Mouse (Mus musculus): ENCODE results near the gene Gm49630. TPM values are rescaled to one million over a fixed set of nuclear protein-coding genes. Genes with fewer than 3 reads are reported as not detected.
"Not testable (repeated sequence)": the region's sequence is repeated elsewhere in the genome, so short reads cannot be mapped to it uniquely, and the experiment has no call there.

Gm49630 gene
- total RNA-seq (2012; rRNA removed) (not detected in 2 replicates), total RNA-seq (2014; rRNA removed) (not detected in 2 replicates), polyA plus RNA-seq (2012; ENCODE audit: insufficient read length, low read depth) (not detected in 2 replicates)

DNA sequence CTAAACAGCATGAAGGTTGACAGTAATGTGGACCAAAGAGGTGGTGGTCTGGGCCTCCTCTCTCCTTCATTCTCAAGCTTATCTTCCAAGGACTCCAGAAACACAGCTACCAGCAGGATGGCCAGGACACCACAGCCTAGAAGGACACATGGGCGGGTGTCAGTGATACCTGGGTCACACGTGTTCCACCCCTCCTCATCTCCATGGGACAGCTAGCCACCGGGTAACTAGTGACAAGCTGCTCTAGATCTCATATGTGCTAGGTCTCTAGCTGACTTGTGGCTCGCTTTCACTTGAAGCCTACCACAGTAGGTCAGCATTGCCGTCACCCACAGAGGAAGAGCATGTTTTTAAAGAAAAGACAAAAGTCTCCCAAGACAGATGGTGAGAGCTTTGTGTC, at the start of gene Gm49630:
Gm49630 (minus strand) TSS at position 101 of the 400 bp plus-strand sequence.
- H3K4me2 ChIP-seq (ENCODE audit: insufficient read depth, low read depth, poor library complexity, severe bottlenecking); dilution Hi-C loops (cut with MboI; ENCODE audit: extremely low pct_ligation_motif_present, extremely low pct_unique_long_range_greater_than_20kb, low sequenced_read_pairs): not testable (repeated sequence)

DNA sequence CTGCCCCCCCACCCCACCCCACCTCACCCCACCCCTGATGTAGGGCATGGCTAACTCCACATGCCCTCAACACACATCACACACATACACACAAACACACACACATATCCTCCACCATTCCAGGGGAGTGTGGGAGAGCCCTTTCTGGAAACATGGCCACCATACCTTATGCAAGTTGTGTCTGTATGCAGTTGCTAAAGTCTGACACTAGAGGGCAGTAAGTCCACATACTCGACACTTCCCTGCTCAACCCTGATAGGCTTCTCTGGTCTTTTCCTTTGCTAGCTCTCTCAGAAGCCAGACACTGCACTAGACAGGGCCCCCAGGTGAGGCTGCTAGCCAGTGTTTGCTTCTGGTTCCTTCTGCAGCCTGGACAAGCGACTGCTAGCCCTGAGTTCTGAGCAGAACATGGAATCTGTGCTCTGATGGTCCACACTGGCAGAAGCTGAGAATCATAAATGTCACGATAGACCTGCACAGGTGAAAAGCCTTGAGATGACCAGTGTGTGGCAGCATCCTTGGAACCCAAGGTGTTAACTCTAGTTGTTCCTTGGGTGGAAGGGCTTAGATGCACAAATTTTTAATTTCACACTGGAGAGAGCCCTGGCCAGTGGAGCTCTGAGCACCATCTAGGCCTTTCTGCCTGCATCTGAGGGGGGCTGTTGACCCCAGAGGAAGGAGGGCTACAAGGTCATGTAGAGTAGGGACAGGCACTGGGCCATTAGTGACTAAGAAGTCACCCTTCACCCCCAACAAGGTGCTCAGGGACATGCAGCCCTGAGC, 48.6 kb upstream of the Gm49630 start:
- H3K79me2 ChIP-seq (replicated peaks; ENCODE audit: control insufficient read depth, extremely low read depth, insufficient read depth, poor library complexity, severe bottlenecking); H3K9ac ChIP-seq (ENCODE audit: insufficient read depth, low read depth); dilution Hi-C loops (cut with MboI; ENCODE audit: extremely low pct_ligation_motif_present, extremely low pct_unique_long_range_greater_than_20kb, low sequenced_read_pairs); H3K4me3 ChIP-seq (replicated peaks in 1 of 3; ENCODE audit: low read depth in 2 of 3, low read length in 2 of 3, poor library complexity in 1 of 3); H3K4me1 ChIP-seq (ENCODE audit: control insufficient read depth in 1 of 2, insufficient read depth in 2 of 2); H3K36me3 ChIP-seq (replicated peaks in 1 of 2; ENCODE audit: control insufficient read depth in 1 of 2, insufficient read depth in 1 of 2, low read length in 1 of 2); H3K4me2 ChIP-seq (ENCODE audit: insufficient read depth, low read depth, poor library complexity, severe bottlenecking); in situ Hi-C loops (cut with MboI; ENCODE audit: low pct_ligation_motif_present, low pct_unique_long_range_greater_than_20kb, low sequenced_read_pairs); H3K27ac ChIP-seq (ENCODE audit: insufficient read depth, low read depth); DNase-seq (ENCODE audit: extremely low read depth); H3K9me3 ChIP-seq (replicated peaks; ENCODE audit: low read length); H3K27me3 ChIP-seq (replicated peaks): not testable (repeated sequence)
- TF ChIP-seq CTCF (conservative IDR thresholded peaks at IDR 0.05 in 1 of 2, IDR thresholded peaks at IDR 0.05 in 1 of 2; ENCODE audit: low read depth in 2 of 2, low read length in 2 of 2) (peak; percentile 25 to 58; a peak in 3 of 4 replicates), RAD21 (IDR thresholded peaks at IDR 0.05; ENCODE audit: low read depth, low read length) (peak; percentile 50), SMC3 (IDR thresholded peaks at IDR 0.05; ENCODE audit: low read depth, low read length) (peak; percentile 55), ZC3H11A (IDR thresholded peaks at IDR 0.05; ENCODE audit: low read depth, low read length) (0 out of 2 replicates have a peak, but pooled peaks have one; percentile 7)

More for the DNA sequence above, at the start of gene Gm49630:
- H3K79me2 ChIP-seq (replicated peaks; ENCODE audit: control insufficient read depth, extremely low read depth, insufficient read depth, poor library complexity, severe bottlenecking); H3K9me3 ChIP-seq (replicated peaks; ENCODE audit: low read length); in situ Hi-C loops (cut with MboI; ENCODE audit: low pct_ligation_motif_present, low pct_unique_long_range_greater_than_20kb, low sequenced_read_pairs); H3K4me1 ChIP-seq (ENCODE audit: control insufficient read depth in 1 of 2, insufficient read depth in 2 of 2); H3K4me3 ChIP-seq (replicated peaks in 1 of 3; ENCODE audit: low read depth in 2 of 3, low read length in 2 of 3, poor library complexity in 1 of 3); H3K27me3 ChIP-seq (replicated peaks); H3K27ac ChIP-seq (ENCODE audit: insufficient read depth, low read depth); H3K9ac ChIP-seq (ENCODE audit: insufficient read depth, low read depth); H3K36me3 ChIP-seq (replicated peaks in 1 of 2; ENCODE audit: control insufficient read depth in 1 of 2, insufficient read depth in 1 of 2, low read length in 1 of 2); DNase-seq (ENCODE audit: extremely low read depth): not testable (repeated sequence)

DNA sequence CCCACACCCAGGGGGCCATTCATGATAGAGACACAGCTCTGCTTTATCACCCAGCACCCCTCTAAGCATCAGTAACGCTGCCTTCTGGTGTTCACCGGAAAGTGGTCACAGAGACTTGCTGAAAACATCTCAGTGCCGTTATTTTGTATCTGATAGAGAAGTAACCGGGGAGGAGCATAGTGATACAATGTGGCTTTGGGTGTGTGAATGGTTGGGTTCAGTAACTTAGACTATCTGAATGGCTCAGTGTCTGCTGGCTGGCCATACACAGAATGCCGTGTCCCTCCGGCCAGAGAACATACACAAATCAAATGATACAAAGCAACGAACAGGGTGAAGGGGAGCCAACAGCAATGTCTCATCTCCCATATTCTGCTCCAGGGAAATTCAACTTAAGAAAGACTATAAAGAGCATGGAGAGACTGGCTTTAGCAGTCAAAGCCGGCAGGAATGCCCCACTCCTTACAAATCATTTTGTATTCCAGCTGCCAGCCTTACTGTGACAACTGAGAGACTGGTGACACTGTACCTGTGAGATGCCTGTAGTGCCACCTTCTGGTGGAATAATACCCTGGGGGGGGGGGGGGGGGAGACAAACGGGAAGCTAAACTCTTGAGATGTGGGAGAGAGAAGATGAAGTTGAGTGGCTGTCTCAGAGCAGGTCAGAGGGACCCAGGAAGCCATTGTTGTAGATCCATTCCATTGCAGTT, 43.0 kb upstream of the Gm49630 start:
- H3K27ac ChIP-seq (ENCODE audit: insufficient read depth, low read depth); H3K79me2 ChIP-seq (replicated peaks; ENCODE audit: control insufficient read depth, extremely low read depth, insufficient read depth, poor library complexity, severe bottlenecking); H3K27me3 ChIP-seq (replicated peaks); DNase-seq (ENCODE audit: extremely low read depth); dilution Hi-C loops (cut with MboI; ENCODE audit: extremely low pct_ligation_motif_present, extremely low pct_unique_long_range_greater_than_20kb, low sequenced_read_pairs); in situ Hi-C loops (cut with MboI; ENCODE audit: low pct_ligation_motif_present, low pct_unique_long_range_greater_than_20kb, low sequenced_read_pairs); H3K4me2 ChIP-seq (ENCODE audit: insufficient read depth, low read depth, poor library complexity, severe bottlenecking); H3K4me3 ChIP-seq (replicated peaks in 1 of 3; ENCODE audit: low read depth in 2 of 3, low read length in 2 of 3, poor library complexity in 1 of 3); H3K9me3 ChIP-seq (replicated peaks; ENCODE audit: low read length); H3K36me3 ChIP-seq (replicated peaks in 1 of 2; ENCODE audit: control insufficient read depth in 1 of 2, insufficient read depth in 1 of 2, low read length in 1 of 2); H3K4me1 ChIP-seq (ENCODE audit: control insufficient read depth in 1 of 2, insufficient read depth in 2 of 2); H3K9ac ChIP-seq (ENCODE audit: insufficient read depth, low read depth): not testable (repeated sequence)

DNA sequence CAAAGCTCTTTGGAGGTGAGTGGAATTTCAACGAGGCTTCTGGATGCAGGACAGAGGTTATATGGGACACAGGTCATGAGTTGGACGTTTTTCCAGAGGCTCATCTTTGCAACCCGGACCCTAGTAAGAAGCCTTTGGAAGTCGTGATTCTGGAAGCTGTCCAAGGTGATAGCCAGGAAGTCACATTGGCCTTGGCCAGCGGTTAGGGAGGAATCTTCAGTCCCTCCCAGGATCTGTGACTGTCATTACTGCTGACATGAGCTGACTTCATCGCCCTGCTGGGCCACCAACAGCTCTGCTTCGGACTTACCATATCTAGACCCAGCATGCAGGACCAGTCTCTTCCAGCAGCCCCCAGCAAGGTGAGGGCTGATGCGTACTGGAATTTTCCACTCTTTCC, 41.6 kb upstream of the Gm49630 start:
- H3K79me2 ChIP-seq (replicated peaks; ENCODE audit: control insufficient read depth, extremely low read depth, insufficient read depth, poor library complexity, severe bottlenecking); H3K4me3 ChIP-seq (replicated peaks in 1 of 3; ENCODE audit: low read depth in 2 of 3, low read length in 2 of 3, poor library complexity in 1 of 3); H3K4me1 ChIP-seq (ENCODE audit: control insufficient read depth in 1 of 2, insufficient read depth in 2 of 2); DNase-seq (ENCODE audit: extremely low read depth); H3K4me2 ChIP-seq (ENCODE audit: insufficient read depth, low read depth, poor library complexity, severe bottlenecking); H3K36me3 ChIP-seq (replicated peaks in 1 of 2; ENCODE audit: control insufficient read depth in 1 of 2, insufficient read depth in 1 of 2, low read length in 1 of 2); dilution Hi-C loops (cut with MboI; ENCODE audit: extremely low pct_ligation_motif_present, extremely low pct_unique_long_range_greater_than_20kb, low sequenced_read_pairs); in situ Hi-C loops (cut with MboI; ENCODE audit: low pct_ligation_motif_present, low pct_unique_long_range_greater_than_20kb, low sequenced_read_pairs); H3K9me3 ChIP-seq (replicated peaks; ENCODE audit: low read length); H3K9ac ChIP-seq (ENCODE audit: insufficient read depth, low read depth); H3K27me3 ChIP-seq (replicated peaks); H3K27ac ChIP-seq (ENCODE audit: insufficient read depth, low read depth): not testable (repeated sequence)

DNA sequence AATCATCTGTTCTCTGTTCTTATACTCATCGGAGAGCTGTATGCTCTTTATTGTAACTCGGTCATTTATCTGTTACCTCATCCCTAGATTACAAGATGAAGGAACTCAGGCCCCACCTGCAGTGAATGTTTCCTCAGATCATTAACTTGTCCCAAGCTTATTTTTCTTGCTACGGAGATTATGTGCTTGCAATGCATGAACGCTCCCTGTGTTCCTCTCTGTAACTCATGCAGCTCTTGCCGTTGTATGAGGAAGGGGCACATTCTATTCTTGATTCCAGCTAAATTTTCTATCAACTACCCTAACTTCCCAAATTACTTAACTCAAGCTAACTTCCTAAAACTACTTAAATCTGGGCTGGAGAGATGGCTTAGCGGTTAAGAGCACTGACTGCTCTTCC, 28.0 kb upstream of the Gm49630 start:
- H3K36me3 ChIP-seq (replicated peaks in 1 of 2; ENCODE audit: control insufficient read depth in 1 of 2, insufficient read depth in 1 of 2, low read length in 1 of 2); in situ Hi-C loops (cut with MboI; ENCODE audit: low pct_ligation_motif_present, low pct_unique_long_range_greater_than_20kb, low sequenced_read_pairs); H3K79me2 ChIP-seq (replicated peaks; ENCODE audit: control insufficient read depth, extremely low read depth, insufficient read depth, poor library complexity, severe bottlenecking); H3K9me3 ChIP-seq (replicated peaks; ENCODE audit: low read length); H3K27ac ChIP-seq (ENCODE audit: insufficient read depth, low read depth); H3K4me2 ChIP-seq (ENCODE audit: insufficient read depth, low read depth, poor library complexity, severe bottlenecking); DNase-seq (ENCODE audit: extremely low read depth); H3K9ac ChIP-seq (ENCODE audit: insufficient read depth, low read depth); H3K27me3 ChIP-seq (replicated peaks); dilution Hi-C loops (cut with MboI; ENCODE audit: extremely low pct_ligation_motif_present, extremely low pct_unique_long_range_greater_than_20kb, low sequenced_read_pairs); H3K4me3 ChIP-seq (replicated peaks in 1 of 3; ENCODE audit: low read depth in 2 of 3, low read length in 2 of 3, poor library complexity in 1 of 3): not testable (repeated sequence)
- peaks cover 12 to 22% of the 10 kb centered on the region in 2 experiments for H3K4me1 ChIP-seq (ENCODE audit: control insufficient read depth in 1 of 2, insufficient read depth in 2 of 2)
